Mouse (Mus musculus): ENCODE data around the gene D130043K22Rik.
"Not testable (repeated sequence)": the region's sequence is repeated elsewhere in the genome, so short reads cannot be mapped to it uniquely, and the experiment has no call there.

D130043K22Rik gene

GRCm38 (mm10) chr13:24831353-24832130 lies 13.4 kb upstream of the D130043K22Rik start, which contains the start of the genes Acot13 and Tdp2:
Gene Acot13 (minus strand): TSS chr13:24831540.
Gene Tdp2 (plus strand): TSS chr13:24831679.
- DNase-seq (ENCODE audit: low spot score in 2 of 2): peak; percentile 89 to 92

- DNase-seq (ENCODE audit: low spot score in 2 of 2): no peak
These were observed 12.7 kb upstream of the D130043K22Rik start for GRCm38 (mm10) chr13:24832131-24832810.

DNA sequence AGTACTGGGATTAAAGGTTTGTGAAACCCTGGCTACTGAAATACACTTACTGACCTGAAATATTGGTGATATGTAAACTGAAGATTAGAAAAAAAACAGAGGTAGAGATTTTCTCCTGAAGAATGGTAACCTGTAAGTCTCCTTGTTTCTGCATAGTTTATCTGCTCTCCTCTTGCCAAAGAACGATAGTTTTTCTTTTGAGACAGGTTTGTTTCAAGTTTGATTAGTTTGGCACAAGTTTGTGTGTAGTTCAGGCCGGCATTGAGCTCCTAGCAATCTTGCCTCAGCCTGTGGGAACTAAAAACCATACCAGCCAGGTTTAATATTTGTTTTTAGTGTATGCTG lies 12.2 kb upstream of the D130043K22Rik start:
- no peak for DNase-seq (ENCODE audit: low spot score in 2 of 2)

DNA sequence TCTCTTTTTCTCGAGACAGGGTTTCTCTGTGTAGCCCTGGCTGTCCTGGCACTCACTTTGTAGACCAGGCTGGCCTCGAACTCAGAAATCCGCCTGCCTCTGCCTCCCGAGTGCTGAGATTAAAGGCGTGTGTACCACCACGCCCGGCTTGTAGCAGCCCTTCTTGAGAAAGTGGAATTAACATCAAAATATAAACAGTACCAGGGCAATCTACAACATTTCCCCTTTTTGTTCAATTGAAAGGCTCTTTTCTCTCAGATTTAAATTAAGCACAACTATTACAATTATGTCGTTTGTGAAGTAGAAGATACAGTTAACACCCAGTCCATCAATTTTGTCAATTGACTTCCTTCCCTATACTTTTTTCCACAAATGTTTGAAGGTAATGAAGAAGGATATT lies 7.2 kb upstream of the D130043K22Rik start:
- not testable (repeated sequence) for DNase-seq (ENCODE audit: low spot score in 2 of 2)

DNA sequence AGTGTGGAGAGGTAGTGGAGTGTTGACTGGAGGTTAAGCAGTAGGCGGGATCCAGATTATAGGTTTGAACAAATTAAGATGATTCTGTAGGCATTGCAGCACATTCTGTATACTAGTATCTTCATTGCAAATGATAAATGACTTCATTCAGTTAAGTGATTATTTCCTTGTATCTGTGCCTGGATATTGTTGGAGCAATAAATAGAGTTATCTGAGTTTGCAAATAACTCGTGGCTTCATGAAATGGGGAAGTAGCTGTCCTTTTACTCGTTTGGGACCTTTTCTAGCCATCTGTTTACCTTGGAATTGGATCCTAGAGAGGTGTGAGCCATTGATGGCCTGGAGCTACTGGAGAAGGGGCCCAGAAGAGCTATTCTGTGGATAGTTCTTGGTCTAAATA lies 5.1 kb upstream of the D130043K22Rik start:
- no peak for DNase-seq (ENCODE audit: low spot score in 2 of 2)

DNA sequence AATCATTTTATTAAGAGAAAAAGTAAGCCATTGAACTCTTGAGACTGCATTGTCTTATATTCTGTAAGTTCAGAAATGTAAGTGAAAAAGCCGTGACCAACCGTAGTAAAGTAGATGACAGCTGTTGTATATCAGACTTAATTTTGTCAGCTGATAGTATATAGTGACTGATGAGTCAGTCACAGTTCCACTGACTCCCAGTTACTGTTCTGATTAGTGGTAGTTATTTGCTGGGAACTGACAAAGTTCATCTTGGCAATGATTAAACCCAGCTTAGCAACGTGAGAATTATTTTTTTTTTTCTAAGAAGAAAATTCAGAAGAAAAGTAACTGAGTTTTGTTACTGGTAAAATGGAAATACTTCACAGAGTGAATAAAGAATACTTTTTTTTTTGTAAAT lies 3.2 kb upstream of the D130043K22Rik start:
- no peak for DNase-seq (ENCODE audit: low spot score in 2 of 2)

DNA sequence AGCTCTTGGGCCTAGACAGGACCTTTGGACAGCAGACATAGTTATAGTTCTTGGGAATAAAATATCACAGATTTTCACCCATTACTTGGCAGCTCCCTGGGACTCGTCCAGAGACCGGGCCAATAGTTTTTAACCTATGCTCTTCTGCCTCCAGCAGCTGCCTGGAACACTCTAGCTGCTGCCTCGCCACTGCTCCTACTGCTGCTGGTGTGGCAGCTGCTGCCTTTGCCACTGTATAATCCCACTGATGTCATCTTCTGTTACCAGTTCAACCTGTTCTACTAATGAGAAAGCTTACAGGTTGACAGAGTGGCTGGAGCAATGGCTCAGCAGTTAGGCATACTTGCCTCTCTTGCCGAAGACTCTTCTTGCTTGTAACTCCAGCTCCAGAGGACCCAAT lies 4.4 kb downstream of the D130043K22Rik start:
- no peak for DNase-seq (ENCODE audit: low spot score in 2 of 2)

- DNase-seq (ENCODE audit: low spot score in 2 of 2): no peak
These were observed 7.1 kb downstream of the D130043K22Rik start for GRCm38 (mm10) chr13:24851989-24852388.

DNA sequence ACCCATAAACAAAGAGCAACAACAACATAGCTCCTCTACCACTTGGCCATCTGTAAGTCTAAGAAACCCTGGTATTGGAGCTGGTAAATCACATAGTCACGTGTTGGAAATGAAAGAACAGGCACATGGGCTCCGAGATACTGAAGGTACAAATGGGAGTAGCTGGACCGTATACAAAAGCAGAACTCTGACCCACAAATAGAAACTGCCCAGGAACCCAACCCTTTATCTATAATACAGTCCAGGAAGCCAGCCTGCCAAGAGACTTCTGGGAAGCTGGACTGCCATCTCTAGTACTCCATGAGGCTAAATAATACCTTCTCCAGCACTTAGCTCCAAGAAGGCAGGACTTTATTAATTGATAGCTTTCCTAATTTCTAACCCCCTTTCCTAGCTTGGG lies 7.6 kb downstream of the D130043K22Rik start:
- DNase-seq (ENCODE audit: low spot score in 2 of 2): no peak

DNA sequence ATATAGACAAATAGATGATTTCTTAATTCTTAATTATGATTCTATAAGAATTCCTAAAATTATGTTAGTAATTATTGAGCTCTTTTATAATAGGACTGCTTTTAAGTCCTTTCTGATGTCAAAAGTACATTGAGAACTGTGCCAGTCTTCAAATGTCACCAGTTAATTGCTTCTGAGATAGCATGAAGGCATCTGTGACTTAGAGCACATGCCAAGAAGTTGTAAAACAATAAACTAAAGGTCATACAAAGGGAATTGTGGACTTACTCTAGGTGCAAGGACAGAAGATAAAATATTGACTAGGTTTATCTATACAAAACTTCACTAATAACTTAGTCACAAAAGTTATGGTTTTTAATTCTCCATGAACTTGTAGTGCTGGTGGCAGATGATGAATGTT lies 14.2 kb downstream of the D130043K22Rik start:
- no peak for DNase-seq (ENCODE audit: low spot score in 2 of 2)

GRCm38 (mm10) chr13:24861084-24861483 lies 16.1 kb downstream of the D130043K22Rik start:
- no peak for DNase-seq (ENCODE audit: low spot score in 2 of 2)

DNA sequence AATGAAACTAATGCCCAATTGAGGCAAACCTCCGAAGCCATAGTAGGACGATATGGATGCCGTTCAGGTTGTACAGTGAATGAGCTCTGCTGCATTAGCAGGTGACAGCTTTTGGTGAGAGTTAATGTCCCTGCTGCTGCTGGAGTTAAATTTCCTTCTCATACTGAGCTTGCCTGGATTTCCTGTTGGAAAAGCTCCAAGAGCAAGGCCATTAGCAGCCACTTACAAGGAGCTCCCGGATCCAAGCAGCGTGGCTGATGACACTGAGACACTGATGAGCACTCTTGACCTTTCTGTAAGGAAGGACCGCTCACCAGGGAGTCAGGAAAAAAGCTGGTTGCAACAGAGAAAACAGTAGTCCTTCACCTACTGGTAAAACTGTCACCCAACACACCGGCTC lies 17.1 kb downstream of the D130043K22Rik start:
- DNase-seq (ENCODE audit: low spot score in 2 of 2): no peak

- peak in 1 of 2 experiments; percentile 54 for DNase-seq (ENCODE audit: low spot score in 2 of 2)
These were observed 17.6 kb downstream of the D130043K22Rik start for GRCm38 (mm10) chr13:24862520-24862919.

DNA sequence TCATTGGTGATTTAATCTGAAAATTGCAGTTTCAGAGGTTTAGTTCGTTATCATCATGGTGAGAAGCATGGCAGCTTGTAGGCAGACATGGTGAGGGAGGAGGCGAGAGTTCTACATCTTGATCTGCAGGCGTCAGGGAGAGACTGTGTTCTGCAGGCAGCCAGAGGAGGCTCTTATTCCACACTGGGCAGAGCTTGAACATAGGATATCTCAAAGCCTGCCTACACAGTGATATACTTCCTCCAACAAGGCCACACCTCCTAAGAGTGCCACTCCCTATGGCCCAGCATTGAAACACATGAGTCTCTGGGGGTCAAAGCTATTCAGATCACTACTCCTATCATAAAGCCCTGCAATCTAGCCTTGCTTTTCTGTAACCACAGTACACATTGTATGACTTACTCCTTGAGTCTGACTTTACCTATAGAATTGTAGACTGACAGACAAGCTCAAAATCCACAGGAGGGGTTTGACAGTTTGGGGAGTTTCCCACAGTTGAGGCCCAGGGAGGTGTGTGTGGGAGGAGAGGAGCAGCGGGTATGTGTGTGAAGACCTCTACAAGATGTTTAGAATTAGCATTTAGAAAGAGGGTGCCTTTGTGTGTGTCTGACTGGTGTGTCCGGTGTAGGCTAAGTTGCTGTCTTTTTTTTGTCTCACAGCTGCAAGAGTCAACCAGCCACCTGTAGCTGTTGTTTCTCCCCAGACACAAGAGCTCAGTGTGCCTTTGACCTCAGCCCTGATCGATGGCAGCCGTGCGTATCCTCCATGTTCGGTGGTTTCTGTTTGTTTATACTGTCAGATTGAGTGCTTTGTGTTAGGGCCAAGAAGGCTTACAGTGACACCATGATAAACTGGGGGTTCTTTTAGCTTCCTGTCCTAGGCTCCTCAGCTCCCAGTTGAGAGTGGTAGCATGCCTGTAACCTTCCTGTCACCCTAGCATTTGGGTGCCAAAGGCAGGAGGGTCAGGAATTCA lies 21.8 kb downstream of the D130043K22Rik start:
- no peak for DNase-seq (ENCODE audit: low spot score in 2 of 2)

- no peak for DNase-seq (ENCODE audit: low spot score in 2 of 2)
These were observed 22.9 kb downstream of the D130043K22Rik start for GRCm38 (mm10) chr13:24867789-24868188.

DNA sequence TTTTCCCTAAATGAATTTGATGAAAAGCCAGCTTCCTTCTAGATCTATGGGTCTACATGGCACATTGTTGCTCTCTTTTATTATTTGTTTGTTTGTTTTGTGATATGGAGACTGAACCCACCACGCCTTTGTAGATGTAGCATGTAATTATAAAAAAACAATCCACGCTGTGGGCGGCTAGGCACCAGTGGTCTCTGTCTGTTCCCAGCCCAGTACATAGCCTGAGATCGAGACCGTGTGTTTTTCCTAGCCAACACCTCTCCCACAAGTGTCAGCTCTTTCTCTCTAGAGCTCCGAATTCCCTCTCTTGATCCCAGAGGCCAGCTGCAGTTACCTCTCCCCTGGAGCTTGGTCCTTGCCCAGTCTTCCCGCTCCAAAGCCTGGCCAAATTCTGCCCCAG lies 23.3 kb downstream of the D130043K22Rik start:
- no peak for DNase-seq (ENCODE audit: low spot score in 2 of 2)

DNA sequence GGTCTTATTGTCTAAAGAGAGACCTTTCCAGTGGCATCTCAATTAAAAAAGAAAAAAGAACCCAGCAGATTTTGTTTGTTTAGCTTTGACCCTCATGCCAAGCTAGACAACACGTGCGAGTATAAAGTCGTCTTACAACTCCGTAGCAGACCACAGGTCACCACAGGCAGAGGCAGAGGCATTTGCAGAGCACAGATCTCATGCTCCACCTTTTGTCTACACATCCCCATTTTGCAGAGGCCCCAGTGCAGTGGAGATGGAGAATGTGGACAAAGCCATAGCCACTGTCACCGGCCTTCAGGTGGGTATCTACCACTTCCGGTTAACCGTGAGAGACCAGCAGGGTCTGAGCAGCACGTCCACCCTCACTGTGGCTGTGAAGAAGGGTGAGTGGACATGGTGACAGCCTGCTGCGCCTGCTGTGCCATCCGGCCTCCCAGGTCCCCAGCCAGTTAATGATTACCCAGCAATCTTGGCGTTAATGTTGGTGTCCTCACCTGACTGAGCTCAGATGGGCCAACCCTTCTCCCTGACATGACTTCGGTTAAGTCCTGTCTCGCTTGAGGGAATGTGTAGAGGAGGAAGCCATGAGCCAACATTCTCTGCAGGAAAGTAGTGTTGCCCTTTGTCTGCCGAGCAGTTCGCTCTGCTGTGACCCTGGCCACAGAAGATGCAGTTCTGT lies 34.6 kb downstream of the D130043K22Rik start:
- no peak for DNase-seq (ENCODE audit: low spot score in 2 of 2)

DNA sequence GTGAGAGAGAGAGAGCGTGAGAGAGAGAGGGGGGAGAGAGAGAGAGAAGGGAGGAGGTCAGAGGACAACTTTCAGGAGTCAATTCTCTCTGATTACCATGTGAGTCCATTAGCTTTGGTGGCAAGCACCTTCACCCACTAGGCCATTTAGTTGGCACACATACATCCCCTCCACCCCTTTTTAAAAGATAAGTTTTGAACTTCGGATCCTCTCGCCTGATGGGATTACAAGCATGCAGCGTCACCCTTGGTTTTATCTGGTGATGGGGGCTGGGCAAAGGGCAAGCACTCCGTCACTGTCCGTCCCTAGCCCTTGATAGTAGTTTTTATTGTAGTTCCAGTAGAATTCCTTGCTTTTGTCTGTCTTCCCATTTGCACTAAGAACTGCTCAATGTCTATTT lies 35.3 kb downstream of the D130043K22Rik start:
- DNase-seq (ENCODE audit: low spot score in 2 of 2): no peak

DNA sequence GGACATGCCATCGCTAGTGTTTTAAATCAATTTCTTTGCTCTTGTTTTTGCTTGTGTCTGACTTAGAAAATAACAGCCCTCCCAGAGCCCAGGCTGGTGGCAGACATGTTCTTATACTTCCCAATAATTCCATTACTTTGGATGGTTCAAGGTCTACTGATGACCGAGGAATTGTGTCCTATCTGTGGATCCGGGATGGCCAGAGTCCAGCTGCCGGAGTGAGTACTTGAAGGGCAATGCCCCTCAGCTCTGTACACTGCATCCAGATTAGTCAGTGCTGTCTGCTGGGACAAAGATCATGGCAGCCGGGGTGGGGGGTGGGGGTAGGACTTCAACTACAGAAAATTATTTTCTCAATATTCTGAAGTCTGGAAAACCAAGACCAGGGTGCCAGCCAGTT lies 35.8 kb downstream of the D130043K22Rik start:
- DNase-seq (ENCODE audit: low spot score in 2 of 2): no peak

DNA sequence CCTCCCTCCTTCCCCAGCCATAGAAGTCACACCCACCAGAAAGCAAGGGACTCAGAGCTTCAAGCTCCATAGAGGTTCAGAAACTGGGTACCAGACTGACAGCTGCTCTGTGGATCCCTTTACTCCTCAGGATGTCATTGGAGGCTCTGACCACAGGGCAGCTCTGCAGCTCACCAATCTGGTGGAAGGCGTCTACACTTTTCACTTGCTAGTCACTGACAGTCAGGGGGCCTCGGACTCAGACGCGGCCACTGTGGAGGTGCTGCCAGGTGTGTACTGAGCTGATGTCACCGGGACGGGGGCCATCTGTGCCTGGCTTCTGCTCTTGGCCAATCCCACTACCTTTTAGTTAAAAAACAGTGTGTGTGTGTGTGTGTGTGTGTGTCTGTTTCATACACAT lies 37.5 kb downstream of the D130043K22Rik start:
- DNase-seq (ENCODE audit: low spot score in 2 of 2): no peak

DNA sequence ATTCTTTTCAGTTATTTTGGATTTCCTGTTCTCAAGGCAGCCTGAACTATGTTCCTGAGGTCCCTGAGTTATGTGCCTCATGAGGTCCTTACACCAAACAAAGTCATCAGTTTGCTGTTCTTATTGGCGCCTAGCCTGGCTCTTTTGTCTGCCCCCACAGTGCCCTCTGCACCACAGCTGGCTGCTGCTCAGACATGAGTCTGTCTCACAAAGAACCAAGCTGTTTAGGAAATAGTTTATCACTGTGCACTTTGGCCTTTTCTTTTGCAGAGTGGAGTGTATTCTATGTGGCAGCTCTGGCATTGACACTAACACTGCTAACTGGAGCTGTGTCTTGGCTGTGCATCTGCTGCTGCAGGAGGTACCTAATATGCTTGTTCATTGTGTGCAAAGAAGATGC lies 44.6 kb downstream of the D130043K22Rik start:
- no peak for DNase-seq (ENCODE audit: low spot score in 2 of 2)

DNA sequence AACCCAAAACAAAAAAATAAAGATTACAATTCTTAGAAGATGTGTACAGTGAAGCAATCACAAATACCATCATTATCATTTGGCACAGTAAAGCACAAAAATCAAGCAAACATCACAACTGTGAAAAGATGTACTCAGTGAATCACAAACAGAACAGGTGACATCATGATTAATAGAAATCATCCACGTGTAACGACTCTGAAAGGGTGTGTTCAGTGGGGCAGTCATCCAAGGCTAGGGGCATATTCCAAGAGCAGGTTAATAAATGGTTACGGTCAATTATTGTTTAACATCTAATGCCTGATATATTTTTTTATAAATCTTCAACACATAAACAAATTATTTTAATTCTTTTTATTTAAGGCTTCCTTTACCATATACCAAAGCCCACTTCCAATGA lies 47.6 kb downstream of the D130043K22Rik start:
- DNase-seq (ENCODE audit: low spot score in 2 of 2): no peak

Measured in left cerebral cortex, adult 9 months (tissue).